Mouse (Mus musculus): Measurements from ENCODE around the gene Gm43064.

Gm43064 gene

DNA sequence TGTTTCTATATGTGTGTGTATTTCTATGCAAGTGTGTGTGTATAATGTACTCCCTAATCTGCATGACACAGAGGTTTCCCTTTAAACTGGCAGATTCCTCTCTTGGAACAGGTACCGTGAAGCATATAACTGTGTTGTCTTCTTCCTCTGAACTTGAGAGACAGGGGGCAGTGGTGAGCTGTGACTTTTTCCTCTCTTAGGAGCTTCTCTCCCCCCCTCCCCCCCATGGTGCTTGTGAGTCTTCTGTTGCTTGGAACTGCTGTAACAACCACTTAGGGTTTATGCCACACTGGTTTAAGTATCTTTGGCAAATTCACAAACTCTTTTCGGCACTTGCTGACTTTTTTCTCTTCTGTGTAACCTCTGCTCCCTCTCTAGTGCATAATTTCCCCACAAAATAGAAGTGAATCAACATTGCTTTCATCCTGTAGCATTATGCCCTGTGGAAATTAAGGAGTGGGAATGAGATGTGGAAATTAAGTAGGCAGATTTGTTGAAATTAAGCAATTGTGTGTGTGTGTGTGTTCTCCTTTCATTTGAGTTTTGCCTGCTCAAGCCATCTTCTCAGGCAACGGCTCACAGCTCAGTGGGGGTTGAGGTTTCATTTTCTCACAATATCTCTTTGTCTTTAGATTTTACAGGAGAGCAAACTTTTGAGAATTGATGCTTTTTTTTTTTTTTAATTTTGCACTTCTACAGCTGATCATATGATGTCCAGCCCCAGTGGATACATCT lies 43.4 kb downstream of the Gm43064 start:
- in situ Hi-C loops (cut with MboI, MseI), result loop anchor here (5.0 kb wide), 1 partner anchor 40 kb away; no protein-coding TSS in a partner anchor

DNA sequence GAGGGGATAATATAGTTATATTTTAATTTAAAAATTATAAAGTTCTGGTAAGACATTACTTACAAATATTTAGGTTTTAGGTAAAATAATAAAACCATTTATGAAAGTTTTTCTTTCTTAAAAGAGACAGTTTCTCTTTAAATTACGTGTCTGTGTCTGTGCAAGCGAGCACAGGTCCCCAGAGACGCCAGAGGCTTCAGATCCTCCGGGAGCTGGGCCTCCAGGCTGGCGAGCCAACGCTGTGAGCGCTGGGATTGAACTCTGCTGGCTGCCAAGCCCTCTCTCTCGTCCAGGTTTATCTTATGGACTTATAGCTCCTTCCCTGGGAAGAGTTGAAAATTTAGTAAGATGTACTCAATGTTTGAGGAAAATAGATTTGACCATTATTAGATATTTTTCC lies 44.4 kb downstream of the Gm43064 start:
- in situ Hi-C loops (cut with MboI, MseI), result loop anchor here (5.0 kb wide), 1 partner anchor 38 kb away; no protein-coding TSS in a partner anchor

DNA sequence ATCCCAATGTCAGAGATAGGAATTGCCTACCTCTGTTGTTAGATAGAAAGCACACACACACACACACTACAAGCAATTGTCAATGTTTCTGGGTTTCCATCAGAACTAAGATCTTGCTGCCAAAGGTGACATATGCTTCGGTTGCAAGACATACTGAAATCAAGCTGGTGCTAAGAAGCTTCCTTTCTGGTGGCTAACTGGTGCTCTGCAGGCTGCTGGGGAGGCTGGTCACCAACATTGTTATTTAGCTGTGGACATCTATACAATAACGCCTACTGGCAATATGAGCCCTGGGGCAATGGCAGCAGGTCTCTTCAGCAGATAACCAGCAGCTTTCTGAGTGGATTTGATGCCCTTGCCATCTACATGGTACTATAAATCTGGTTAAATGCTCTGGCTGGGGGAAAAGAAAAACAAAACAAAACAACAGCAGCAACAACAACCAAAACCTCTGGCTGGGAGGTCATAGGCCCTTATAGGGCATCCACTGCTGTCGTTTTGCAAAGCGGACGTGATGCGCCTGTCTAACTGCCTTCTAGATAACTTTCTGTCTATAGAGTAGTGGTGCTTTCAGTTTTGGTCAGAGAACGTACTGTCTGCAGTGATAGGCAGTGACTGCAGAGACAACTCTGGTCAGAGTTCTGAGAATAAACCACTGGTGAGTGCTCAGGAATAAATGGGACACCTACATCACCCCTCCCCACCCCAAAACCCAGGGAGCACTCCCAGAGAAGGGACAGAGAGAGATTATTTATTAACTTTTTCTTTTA lies 47.8 kb downstream of the Gm43064 start:
- in situ Hi-C loops (cut with MboI, MseI), result no loop called here

DNA sequence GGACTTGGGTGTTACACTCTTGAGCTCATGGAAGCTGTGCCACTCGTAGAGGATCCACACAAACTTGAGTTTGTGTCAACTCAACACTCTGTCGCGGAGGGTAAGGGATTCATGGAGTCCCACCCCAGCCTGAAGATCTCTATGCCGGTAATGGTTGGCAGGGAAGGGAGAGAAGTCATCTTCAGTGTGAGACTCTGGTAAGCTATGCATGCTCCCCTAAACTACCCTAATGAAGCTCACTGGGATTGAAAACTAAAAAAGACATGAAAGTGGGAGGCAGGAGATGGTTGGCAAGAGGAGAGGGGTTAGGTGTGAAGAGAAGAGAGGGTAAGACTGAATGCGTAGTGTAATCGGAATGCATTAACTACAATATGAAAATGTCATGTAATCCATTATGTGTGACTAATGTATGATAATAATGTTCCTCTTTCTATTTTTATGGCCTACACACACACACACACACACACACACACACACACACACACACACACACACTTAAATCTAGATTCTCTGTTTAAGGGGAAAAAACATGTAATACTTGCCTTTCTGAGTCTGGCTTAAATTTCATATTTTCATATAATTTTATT lies 48.7 kb downstream of the Gm43064 start:
- in situ Hi-C loops (cut with MboI, MseI), result no loop called here

DNA sequence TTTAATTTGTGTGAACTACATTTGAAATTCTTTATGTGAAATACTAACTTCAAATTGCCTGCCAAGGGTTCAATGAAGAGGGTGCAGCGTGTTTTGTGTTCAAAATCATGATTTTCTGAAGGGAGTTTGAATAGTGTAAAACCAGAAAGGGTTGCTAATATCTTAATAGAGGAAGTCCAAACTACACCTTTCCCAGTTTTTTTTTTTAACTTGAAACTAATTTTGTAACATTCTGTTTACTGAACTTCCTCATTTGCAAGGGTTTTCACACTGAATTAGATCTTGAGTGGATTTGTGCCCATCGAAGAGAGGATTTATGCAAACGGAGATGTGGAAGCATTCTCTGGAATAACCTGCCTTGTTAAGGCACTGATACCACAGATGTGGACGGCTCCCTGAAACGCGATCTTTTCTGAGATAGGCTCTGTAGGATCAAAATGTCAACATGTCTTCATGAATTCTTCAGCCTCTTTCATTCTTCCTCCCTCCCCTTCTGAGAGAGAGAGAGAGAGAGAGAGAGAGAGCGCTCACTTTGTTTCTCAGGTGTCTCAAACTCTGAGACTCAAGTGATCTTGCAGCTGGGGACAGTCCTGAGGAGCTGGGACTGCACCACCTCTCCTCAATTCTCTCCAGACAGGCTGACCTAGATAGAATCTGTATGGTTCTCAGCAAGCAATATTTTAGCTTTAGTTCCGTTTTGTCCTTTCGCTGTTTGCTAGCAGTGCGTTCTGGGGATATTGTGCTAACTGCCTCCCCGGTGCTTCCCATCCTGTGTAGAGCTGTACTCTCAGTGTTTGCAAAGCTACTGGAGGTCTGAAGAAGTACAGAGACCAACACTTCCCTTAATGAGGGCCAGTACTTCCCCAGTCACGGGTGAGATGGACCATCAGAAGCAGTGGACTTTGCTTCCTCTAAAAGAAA lies 49.8 kb downstream of the Gm43064 start, which contains the start of gene Ptpn22:
TSS of gene Ptpn22 (plus strand) at position 915 of the 921 bp plus-strand sequence.
- in situ Hi-C loops (cut with MboI, MseI), result no loop called here

DNA sequence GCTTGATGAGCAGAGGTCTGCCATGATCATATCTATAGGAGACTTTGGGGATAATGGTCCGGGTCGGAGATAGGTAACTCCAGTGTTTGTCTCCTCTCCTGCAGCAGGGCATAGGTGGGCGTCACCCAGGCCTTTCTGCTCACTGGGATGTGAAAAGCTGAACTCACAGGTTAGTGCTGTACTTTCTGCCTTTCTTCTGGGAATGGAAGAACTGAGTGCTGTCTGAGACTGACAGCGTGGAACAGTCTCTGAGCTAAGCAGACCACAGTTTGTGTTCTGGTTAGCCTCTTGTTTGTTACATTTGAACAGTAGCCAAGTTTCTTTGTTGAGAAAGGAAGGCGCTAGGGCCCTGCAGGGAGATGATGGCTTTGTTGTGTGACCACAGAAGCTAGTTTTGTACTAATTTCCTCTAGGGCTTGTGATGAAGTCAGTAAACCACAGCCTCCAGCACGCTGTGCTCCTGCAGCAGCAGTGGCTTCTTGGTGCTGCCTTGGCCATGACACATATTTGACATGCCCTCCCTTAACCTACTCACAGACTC lies 50.5 kb downstream of the Gm43064 start:
- in situ Hi-C loops (cut with MboI, MseI), result no loop called here

DNA sequence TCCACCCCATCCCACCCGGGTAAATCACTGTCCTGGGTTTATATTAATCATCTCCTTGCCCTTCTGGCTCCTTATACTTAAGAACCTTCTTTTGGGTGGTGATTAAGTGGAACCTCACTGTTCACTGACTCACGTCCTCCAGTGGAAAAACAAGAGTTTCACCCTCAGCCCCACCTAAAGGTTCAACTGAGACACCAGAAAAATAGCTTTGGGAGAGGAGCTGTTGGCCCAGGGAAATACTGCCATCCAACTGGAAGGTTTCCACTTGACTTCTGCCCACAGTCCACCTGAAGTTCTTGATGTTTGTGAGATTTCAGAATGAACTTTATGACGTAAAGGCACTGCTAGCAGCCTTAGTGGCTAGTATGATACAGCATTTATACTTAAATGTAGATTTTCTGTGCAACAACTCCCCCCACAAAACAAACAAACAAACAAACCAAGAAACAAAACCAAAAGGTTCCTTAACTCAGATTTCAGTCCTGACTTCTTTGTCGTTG lies 53.4 kb downstream of the Gm43064 start:
- in situ Hi-C loops (cut with MboI, MseI), result no loop called here

DNA sequence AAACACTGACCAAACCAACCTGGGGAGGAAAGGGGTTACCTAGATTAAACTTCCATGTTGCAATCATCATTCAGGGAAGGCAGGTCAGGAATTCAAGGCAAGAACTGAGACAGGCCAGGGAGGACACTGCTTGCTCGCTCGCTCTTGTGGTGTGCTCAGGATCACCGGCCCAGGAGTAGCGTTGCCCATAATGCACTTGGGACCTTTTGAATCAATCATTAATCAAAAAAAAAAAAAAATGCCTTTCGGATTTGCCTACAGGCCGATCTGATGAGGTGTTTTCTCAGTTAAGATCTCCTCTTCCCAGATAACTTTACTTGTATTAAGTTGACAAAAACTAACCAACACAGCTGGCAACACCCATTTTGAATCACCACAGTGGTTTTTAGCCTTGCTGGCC lies 54.8 kb downstream of the Gm43064 start:
- in situ Hi-C loops (cut with MboI, MseI), result no loop called here

DNA sequence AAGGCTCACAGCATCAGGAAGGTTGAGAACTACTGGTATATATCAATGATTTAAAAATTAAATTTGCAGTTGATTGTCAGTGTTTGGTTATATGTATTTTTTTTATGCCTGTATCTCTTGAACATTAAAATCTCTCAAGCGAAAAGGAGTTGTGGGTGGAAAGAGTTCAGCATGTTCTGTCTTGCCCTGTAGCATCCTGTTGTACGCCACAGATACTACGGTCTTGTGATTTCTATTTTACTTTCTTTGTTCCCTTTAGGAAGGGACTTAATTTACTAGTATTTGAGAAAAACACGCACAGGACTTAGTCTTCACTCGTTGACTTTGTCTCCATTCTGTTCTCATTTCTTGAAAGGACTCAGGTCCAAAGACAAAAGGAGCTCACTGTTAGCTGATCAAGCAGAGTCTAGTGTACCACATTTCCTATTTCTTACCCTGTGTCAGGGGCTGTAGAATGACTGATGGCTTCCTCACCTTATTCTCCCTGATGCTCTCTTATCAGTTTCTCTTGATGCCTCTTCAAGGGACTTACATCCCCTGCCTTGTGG lies 58.1 kb downstream of the Gm43064 start:
- in situ Hi-C loops (cut with MboI, MseI), result no loop called here

DNA sequence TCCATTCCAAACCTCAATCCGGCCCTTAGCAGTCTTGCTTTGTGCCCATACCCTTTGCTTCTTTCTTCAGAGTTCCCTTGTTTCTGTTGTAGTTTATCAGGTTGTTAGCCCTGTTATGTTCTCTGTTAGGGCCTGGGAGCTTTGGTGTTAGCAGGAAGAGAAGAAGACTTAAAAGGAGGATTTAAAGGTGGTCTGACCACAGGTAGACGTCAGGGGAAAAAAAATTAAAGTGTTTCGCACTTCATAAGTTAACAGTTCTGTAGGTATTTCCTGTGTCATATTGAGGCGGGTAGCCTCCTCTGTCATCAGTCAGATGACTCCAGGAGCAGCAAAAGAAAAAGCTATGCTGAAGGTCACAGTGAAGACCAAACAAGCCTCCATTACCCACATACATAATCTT lies 58.6 kb downstream of the Gm43064 start:
- in situ Hi-C loops (cut with MboI, MseI), result no loop called here

DNA sequence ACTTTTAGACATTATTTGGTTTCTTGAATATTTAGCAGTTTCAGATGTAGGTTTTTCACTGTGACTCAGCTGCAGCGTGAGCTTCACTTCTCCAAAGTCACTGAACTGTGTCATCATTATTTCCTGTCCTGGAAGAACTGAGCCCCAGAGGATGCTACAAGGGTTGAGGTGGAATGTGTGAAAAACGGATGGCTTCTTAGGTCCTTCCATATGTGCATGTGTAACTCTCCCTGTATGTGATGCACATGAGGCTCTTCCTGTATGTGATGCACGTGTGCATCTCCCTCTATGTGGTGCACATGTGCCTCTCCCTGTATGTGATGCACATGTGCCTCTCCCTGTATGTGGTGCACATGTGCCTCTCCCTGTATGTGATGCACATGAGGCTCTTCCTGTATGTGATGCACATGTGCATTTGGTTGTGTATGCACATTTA lies 63.3 kb downstream of the Gm43064 start:
- in situ Hi-C loops (cut with MboI, MseI), result loop anchor here (5.0 kb wide), 1 partner anchor 80 kb away; the partner anchor contains the start of gene Hipk1

DNA sequence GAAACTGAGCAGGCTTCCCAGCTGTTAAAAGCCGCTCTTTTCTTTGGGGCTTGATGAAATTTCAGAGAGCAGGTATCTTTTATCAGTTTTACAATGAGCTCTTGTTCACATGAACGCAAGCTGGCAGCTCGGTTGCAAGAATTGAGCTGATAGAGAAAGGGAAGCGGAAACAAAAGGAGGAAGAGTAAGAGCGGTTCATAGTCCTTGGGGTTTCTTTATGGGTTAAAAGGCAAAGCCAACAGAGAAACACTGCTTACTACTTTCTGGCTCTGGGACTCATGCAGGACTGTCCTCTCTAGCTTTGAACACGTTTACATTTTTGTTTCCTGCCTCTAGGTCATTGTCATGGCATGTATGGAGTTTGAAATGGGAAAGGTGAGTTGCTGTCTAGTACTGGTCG lies 65.0 kb downstream of the Gm43064 start:
- in situ Hi-C loops (cut with MboI, MseI), result loop anchor here (5.0 kb wide), 1 partner anchor 82 kb away; the partner anchor contains the start of gene Hipk1

DNA sequence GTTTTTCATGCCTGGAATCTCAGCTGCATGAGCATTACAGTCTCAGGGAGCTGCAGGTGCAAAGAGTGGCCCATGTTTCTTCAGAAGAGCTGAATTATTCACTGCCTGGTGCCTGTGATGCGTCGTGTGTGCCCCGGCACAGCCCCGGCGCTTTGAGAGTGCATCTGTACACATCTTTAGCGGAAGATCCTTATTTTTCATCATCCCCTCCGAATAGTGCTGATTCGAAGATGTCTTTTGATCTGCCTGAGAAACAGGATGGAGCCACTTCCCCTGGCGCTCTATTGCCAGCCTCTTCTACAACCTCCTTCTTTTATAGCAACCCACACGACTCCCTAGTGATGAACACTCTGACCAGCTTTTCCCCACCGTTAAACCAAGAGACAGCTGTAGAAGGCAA lies 76.6 kb downstream of the Gm43064 start:
- in situ Hi-C loops (cut with MboI, MseI), result no loop called here

DNA sequence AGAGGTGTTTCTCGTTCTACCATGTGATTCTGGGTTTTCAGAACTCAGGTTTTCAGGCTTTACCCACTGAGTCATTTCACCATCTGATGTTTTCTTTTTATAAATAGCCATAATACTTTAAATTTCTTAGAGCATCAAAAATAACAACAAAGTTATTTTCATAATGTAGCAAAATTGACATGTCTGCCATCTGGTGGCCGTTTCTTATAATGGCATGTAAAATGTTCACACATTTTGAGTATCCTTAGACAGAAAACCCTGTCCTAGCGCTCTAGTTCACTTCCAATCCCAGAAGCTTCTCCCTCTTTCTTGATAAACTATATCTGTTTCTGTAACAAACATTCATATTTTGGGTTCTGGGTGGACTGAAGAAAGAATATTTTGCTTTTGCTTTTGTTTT lies 78.2 kb downstream of the Gm43064 start:
- in situ Hi-C loops (cut with MboI, MseI), result no loop called here

Measured in T-helper 1 cell (primary cell).